Mouse (Mus musculus): ENCODE data around the gene Patl2.

The Patl2 gene

DNA sequence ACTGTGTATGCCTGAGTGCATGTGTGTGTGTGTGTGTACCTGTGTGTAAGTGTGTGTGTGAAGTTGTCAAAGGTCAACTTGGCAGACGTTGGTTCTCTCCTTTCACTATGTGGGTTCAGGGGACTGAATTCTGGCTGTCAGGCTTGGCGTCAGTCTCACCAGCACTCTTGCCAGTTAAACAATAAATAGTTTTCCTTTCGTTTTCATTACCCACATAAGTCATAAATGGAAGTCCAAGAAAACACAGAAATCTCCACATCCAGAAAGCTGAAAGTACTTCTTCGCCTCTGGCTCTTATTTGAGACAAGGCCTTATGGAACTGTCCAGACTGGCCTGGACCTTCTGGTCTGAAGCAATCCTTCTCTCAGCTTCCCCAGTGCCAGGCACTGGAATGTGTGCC is 40.2 kb downstream of the Patl2 start:
- DNase-seq (ENCODE audit: low read depth, low spot score) = no peak

DNA sequence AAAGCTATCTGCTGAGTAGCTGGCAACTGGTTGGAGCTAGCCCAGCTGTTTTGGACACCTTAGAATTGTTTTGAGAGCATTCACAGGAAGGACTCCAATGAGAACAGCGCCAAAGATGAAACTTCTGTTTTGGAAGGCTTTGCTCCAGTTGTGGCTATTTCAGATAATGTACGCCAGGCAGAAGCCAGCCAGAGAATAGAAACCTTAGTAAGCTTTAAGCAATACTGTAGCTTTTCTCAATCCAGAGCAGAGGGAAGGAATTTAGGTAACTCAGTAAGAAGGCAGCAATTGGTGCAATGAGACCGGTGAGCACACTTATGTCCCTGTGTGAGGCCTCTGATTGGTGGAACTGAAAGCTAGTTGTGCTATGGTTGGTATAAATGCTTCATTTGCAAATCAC is 42.9 kb downstream of the Patl2 start:
- DNase-seq (ENCODE audit: low read depth, low spot score) = no peak

DNA sequence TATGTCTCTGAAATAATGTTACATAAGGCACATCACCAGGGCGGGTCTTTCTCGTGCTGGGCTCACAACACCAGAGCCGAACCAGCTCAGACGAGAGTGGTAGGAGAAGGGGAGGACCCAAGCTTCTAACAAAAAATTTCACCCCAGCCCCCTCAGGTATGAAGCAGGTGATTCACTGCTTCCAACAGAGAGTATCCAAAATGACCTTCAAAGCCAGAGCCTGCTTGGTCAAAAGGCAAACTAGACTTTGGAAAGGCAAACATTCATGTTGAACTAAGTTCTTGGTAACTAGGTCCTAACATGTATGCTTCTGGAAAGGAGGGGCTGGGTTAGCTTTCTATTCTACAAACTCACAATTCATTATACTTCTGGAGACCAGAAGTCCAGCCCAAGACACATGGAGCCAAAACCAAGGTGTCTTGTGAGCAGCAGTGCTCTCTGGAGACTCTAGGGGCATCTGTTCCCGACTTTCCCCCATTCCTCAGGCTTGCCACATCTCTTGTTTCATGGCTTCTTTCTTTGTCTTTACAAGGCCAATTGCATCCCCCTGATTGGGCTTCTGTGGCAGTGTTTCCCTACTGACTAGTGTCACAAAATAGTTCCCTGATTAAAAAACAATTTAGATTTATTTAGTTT is 44.5 kb downstream of the Patl2 start:
- no peak for DNase-seq (ENCODE audit: low read depth, low spot score)

DNA sequence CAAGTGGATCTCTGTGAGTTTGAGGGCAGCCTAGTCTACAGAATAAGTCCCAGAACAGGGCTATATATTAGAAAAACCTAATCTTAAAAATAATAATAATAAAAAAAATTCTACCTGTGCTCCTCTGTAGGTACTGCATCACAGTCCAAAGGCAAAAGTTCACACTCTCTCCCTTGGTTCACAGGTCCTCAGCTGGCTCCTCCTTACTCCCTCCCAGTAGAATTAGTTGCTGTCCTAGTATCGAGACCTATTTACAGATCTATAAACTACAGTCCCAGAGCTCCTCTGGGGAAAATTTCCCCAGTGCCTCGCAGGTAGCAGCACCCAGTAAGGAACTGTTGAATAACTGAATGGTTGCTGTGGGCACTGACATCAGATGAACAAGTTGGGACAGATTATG is 45.2 kb downstream of the Patl2 start:
- DNase-seq (ENCODE audit: low read depth, low spot score) = no peak

DNA sequence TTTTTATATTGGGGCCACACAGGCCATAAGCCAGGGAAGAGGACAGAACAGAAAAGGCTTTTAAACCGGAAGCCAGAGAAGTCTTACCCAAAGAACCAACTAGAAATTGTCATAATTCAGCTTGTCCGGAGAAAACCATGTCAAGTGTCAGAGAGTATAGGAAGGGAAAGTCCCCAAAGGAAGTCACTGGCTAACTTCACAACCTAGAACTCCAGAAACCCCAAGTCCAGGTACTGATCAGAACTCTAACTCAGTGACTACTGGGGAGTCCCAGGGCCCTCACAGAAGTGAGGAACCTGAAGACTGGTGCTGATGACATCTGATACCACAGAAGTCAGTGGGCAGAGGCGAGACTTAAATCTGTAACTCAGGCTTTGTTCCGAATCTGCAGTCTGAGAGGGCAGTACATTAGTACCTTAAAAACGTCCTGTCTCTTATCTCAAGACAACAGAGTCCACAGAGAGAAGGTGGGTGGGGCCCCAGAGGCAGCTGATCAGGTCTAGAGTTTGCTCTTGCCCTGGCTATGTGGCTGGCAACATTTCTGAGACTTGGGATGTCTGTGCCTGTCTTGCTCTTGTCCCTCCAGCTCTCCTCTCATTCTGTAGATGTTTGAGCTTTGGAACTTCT is 48.0 kb downstream of the Patl2 start:
- no peak for DNase-seq (ENCODE audit: low read depth, low spot score)

DNA sequence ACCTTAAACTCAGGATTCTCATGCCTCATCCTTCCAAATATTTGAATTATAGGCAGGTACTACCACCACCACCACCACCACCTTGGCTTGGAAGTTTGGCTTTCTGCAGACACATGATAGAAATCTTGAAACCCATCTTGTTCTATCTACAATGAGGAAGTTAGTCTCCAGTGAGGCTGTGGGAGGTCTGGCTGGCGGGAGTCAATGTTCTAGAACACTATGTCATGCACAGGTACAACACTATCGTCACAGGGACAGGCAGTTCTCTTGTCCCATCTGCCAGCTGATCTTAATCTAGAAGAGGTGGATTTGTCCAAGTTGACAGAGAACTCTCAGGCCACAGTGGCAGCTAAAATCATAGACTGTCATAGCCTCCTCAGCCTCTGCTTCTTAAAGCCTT is 53.4 kb downstream of the Patl2 start:
- no peak for DNase-seq (ENCODE audit: low read depth, low spot score)

DNA sequence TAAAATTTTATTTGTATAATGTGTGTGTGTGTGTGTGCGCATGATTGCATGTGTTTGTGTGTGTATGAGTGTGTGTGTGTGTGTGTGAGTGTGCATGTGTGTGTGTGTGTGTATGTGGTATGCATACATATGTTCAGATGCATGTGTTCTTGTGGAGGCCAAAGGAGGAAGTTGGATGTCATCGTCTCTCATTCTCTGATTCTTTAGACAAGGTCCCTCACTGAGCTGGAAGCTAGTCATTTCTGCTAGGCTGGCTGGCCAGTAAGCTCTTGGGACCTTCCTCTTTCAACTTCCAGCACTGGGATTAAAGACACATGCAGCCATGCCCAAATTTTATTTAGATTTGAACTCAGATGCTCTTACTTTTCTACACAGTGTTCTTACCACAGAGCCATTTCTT is 53.9 kb downstream of the Patl2 start:
- DNase-seq (ENCODE audit: low read depth, low spot score) = no peak

DNA sequence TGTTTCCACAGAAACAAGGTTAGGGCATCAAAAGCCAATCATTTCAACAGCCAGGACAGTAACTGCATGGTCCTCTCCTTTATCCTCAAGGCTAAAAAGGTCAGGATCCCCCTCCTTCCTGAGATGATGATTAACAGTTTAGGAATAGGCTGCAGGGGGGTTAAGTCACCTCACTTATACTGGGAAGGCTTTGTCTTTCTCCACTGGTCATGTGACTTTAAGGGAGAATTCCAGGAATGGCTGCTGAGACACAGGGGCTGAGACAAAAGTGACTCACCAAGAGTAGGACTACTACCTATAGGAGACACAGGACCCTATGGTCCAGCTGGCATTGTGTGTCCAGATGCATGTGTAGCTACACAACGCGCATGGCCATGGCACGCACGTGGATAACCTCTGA is 58.4 kb downstream of the Patl2 start:
- peak; percentile 82 for DNase-seq (ENCODE audit: low read depth, low spot score)

DNA sequence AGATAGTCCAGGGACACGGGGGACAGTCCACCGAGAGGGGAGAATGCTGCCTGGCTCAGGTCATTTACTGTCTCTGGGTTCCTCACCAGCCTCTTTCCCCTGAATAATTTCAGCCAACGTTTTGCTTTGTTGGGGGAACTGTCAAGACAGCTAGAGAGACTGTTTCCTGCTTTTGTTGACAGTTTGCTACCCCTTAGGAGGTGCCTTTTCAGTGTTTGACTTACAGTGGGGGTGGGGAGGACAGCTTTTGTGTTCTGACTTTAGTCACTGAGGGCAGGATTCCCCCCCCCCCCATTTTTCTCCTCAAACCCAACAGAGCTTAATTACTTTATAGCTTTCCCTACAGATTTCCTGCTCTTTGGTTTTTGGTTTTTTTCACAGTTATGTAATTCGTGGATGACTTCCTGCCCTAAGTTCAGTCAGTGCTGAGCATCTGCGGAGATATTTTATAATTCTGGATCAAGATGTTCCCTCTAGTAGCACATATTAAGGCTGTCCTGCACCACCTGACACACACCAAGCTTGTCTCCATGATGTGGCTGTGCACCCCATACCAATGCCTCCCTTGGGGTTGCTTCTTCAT is 59.1 kb downstream of the Patl2 start:
- no peak for DNase-seq (ENCODE audit: low read depth, low spot score)

DNA sequence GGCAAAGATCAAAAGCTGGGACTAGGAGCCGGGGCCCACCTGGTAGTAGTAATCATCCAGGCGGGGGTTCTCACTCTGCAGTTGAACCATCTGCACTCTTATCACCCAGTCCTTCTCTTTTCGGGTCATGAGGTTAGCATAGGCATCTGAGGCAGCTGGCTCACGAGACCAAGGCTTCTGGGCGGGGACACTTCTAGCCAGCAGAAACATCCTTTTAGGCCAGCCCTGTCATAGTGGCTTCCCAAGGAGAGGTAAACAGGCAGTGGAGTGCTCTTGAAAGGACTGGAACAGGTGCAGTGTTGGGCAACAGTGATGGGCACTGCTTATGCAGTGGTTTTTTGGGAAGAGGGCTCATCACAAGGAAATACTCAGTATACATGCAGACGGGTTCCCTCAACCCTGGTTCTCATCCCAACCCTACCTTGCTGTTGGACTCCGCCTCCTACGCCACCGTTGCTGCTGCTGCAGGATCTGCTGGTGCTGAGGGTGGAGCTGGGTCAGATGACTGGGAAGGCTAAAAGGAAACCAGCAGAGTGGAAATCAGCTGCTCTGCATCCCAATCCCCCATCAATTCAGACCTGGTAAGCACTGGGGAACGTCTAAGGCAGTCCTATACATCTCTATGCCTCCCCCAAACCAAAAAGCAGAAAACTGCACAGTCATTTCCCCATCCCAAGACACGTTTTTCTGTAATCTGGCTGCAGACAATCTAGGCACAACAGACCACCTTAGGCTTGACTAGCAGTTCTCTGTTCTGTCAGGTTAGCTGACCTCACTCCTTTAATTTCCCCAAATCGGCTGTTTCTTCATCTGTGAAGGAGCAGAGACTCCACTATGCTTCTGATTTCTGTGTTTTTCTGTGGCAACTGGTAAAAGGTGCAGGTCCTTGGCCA is 60.1 kb downstream of the Patl2 start:
- no peak for DNase-seq (ENCODE audit: low read depth, low spot score)

DNA sequence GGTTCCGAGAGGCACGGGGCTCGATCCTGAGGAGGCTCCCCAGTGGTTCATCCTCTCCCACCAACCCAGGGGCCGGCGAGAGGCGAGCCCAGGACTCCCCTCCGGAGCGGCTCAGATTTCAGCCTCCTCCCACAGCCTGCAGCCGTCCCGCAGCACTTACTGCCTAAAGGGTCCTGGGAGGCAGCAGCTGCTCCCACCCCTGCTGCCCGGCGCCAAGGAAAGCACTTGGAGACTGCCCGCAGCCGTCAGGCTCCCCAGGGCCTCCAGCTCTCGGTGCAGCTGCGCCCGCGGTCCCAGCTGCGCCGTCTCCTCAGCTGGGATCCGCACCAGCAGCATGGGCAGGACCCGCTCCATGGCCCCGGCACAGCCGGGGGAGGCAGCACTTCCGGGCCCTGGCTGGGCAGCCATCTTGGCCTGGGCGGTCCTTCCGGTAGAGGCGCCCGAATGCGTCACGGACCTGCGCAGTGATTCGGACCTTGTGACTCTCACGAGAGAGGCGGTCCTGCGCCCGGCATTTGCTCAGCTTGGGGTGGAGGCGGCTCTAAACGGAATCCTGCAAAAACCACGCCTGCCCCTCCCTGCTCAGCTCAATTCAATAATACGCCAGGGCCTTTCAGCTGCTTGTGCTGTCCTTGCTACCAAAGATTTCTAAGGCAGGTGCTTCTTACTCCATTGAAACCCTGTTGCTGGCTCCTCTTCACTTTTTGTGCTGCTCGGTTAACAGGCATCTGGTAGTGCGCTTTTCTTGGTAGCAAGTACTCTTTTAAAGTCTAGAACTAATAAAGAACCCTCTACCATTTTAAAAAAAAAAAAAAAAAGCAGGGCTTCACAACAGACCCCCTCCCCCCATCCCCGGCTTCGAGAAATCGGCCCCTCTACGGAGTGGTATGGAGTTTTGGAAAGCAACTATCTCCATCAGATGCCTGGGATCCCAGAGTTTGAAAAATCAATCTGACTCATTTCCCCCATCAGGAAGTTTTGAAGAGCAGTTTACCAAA is 67.7 kb downstream of the Patl2 start, which contains the start of gene Spg11:
Gene Spg11, minus strand, starts transcription at position 426 of the 998 bp plus-strand sequence.
- peak; percentile 99 for DNase-seq (ENCODE audit: low read depth, low spot score)

DNA sequence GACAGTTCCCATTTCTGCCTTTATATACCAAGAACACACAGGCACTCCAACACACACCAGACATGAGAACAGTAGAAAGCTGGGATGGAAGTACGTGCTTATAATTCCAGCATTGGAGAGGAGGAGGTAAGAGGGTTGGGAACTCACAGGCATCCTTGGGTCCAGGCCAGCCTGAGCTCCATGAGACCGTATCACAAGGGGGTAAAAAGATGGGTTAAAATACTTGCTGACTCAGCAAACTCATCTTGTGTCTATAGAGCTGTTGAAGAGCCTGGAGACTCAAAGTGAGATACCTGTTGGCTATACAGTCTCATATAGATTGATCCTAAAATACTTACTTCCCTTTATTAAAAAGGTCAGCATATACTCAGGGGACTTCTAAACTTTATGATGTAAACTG is 69.1 kb downstream of the Patl2 start:
- peak; percentile 26 for DNase-seq (ENCODE audit: low read depth, low spot score)

DNA sequence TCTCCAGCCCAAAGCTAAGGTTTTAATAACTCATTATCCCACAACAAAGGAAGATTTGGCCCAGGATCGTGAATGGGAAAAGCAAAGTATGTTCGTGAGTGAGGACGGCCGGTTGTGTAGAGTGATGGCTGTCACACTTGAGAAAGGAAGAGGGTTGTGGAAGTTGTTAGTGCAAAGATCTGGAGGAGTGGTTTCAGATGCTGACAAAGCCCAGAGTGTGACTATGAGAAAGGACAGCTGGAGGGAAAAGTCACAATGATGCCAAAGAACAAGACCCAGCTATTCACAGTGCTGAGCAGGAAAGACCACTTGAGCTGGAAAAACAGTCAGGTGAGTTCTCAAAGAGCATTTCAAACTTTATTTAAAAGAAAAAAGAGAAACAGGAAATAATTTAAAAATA is 76.3 kb downstream of the Patl2 start:
- no peak for DNase-seq (ENCODE audit: low read depth, low spot score)

DNA sequence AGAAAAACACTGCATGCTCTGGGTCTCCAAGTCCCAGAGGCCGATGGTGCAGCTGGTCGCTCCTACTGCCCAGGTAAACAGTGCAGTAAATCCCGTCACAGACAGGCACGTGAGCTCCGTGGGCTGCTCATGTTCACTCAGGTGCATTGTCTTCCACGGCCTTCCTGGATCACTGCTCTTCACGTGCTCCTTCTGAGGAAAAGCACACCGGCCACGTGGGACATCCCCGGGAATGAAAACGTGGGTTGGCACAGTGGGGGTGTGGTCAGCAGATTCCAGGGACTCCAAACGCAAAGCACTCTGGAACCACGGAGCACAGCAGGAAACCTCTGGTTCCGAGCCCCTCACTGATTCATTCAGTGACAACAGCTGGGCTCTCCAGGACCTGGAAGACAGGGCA is 77.9 kb downstream of the Patl2 start:
- DNase-seq (ENCODE audit: low read depth, low spot score) = no peak

DNA sequence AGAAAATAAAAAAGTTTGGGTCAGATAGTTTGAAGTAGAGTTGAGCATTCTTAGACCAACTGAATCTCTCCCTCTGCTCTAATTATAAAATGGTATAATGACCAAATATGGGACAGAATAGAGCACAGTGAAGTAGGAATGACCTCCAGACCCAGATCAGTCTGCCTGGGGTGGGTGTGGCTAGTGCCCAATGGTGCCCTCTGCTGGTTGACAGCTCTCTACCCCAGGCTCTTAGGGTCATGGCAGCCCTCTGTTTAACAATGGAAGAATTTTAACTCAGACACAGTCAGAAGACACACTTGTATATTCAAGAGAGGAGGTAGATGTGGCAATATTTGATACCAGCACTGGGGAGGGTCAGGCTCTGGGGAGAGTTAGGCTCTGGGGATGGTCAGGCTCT is 83.9 kb downstream of the Patl2 start:
- peak; percentile 52 for DNase-seq (ENCODE audit: low read depth, low spot score)

DNA sequence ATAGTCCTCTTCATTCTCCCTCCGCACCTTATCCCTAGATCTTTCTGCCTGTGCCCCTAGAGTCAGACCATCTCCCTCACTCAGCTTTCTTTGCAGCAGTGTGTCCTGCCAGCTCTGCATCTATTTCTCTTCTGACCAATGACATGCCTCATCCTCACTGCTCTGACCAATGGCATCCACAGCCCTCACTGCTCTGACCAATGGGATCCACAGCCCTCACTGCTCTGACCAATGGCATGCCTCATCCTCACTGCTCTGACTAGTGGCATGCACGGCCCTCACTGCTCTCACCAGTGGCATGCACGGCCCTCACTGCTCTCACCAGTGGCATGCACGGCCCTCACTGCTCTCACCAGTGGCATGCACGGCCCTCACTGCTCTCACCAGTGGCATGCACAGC is 88.3 kb downstream of the Patl2 start:
- DNase-seq (ENCODE audit: low read depth, low spot score) = peak; percentile 16

DNA sequence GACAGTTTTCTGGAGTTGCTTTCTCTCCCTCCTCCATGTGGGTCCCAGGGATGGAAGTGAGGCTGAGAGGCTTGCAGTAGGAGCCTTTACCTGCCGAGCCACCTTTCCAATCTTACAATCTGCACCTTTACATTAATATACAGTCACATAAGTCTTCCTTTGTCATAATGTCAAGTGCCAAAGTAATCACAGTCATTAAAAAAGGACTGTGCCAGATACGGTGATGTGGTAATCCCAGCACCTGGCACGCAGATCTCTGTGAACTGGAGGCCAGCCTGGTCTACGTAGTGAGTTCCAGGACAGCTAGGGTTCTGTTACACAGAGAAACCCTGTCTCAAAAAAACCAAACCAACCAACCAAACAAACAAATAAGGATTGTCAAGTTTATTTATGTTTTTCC is 92.1 kb downstream of the Patl2 start:
- DNase-seq (ENCODE audit: low read depth, low spot score) = no peak

DNA sequence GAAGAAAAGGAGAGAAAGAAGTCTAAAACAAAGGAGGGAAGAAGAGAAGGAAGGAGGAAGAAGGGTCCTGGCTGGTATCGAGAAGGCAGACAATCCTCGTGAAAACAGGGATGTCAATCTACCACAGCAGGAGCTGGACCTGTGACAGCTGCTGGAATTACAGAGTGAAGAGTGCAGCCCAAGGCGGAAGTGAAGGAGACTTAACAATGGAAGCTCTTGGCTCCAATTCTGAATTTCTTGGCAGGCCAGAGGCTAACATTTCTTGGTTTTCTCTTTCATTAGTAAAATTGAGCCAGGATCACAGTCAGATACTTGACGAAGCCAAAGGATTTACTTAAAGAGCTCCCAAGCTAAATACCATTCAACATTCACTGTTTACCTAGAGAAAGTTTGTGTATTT is 99.5 kb downstream of the Patl2 start:
- DNase-seq (ENCODE audit: low read depth, low spot score) = no peak

DNA sequence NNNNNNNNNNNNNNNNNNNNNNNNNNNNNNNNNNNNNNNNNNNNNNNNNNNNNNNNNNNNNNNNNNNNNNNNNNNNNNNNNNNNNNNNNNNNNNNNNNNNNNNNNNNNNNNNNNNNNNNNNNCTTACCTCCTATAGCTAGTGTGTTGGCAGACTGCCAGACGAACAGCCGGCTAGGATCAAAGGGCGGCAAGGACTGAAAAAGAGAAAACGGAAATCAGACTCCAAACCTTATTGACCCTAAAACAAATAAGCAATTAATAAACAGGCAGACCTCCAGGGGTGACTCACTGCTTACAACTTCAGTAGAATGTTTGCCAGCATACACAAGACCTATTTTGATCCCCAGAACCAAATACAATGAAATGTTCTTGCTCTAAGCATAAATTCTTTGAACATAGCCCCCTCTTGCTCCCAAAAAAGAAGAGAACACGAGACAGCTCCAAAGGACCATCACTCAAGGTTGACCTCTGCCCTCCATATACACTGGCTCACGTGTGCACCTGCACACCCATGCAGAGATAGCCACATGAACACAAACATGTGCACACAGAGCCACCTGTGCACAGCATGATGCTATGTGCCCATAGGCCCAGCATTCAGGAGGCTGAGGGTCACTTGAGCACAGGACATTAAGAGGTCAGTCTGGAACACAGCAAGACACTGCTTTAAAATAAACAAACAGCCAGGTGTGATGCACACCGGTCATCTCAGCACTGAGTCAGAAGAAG is 104.1 kb downstream of the Patl2 start:
- DNase-seq (ENCODE audit: low read depth, low spot score) = no peak

All from 3T3-L1 (cell line).